Mouse (Mus musculus) inflammation-experienced regulatory T-cells, adult 16 weeks (primary cell): Measurements from ENCODE around the gene B3galnt1. TPM values are rescaled to one million over a fixed set of nuclear protein-coding genes. Genes with fewer than 3 reads are reported as not detected.

Source experiments
- polyA plus RNA-seq: library from polyadenylated mRNA; unstranded; fragments of 100-300 nt; shearing (Covaris generic); gene quantifications from one replicate; pipeline ENCODE4 v1.2.1, GENCODE M21; 2017

Gene B3galnt1
- polyA plus RNA-seq = not detected

DNA sequence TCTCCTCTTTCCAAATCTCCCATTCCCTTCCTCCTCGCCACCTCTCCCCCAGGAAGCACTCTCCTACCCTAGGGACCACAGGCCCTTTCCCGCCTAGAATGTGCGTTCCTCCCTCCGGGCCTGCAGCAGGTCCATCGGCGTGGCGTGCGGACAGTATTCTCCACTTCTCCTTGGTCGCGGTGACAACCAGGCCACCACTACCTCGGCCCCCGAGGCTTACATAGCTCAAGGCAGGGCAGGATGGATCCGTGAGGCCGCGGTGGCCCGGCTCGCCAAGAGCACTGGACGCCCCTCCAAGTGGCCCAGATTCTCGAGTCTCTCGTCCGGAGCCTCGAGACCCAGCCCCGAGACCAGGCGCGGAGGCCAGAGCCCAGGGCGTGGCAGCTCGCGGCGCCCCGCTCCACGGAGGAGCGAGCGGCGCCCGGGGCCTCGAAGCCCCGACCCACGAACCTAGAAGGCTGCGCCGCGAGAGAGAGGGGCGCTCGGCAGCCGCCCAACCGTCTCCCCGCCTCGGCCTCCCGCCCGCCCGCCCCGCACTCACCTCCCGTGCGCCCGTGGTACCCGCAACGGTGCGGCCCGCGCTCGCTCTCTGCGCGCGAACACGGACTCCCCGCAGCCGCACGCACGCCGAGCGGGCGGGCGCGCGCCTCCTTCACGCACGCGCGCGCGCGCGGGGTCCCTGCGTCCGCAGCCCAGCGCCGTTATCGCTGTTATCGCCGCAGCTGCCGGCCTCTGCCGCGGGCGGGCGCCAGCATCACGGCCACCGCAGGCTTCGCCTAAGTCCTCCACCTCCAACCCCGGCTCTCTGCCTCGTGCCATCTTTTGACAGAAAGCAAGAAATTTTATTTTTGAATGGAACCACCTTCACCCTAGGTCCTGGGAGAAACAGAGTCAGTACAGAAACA is at the start of gene B3galnt1:
B3galnt1 (minus strand) TSS at position 700 of the 905 bp plus-strand sequence.

Other genes with a start within 250 kb of the B3galnt1 start
- gene Nmd3, start 123.0 kb upstream of the B3galnt1 start, polyA plus RNA-seq = 145 TPM